Mouse (Mus musculus): ENCODE results near the gene Fat3. TPM values are rescaled to one million over a fixed set of nuclear protein-coding genes. Genes with fewer than 3 reads are reported as not detected.

The Fat3 gene
- total RNA-seq, 2 experiments from 2014 or later: 56.2 to 74.4 TPM

DNA sequence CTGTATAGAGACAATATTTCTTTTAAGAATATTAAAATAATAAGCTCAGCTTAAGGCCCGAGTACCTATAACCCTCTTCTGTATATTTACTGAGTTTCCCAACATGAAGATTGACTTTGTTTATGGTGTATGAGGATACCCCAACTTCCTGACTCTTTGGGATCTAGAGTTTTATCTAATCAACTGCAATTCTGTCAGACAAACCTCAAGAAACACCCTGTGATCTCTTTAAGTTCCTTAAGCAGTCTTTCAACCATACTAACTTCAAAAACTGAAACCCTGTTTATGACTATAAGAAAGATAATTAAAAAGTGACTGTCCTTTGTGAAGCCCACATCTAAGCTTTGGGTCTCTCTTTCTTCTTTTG is 546.8 kb downstream of the Fat3 start:
- DNase-seq (ENCODE audit: low spot score in 2 of 2): no peak

DNA sequence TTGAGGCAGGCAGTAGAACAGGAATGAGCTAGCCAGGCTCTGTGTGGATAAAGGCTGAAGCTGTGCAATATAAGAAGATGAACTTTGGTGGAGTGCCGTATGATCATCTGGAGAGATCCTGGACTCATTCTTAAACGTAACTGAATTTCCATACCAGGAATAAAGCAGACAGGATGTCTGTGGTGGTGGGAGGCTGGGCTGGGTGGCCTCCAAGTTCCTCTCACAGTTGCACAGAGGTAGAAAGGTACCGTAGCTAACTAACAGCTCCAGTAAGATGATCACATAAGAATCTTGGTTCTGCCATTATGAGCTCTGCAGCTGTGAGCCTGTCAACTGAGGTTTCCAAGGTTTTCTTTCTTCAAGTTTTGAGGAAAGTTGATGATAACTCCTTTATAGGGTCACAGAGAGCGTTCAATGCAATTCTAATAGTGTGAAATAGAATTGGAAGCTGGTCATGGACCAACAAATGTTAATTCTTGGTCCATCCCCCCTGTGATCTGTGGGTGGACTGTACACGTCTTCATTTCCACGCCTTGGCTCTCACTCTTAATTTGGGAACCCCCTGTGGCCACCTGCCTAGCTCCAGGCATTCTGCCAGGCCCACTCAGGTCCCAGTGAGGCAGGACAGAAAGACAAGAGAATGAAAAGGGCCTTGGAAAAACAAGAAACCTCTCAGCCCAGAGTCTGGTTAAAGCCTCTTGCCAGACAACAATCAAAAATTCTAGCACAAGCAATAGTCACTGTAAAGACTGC is 547.3 kb downstream of the Fat3 start:
- no peak for DNase-seq (ENCODE audit: low spot score in 2 of 2)

- no peak for DNase-seq (ENCODE audit: low spot score in 2 of 2)
These were observed 553.0 kb downstream of the Fat3 start for GRCm38 (mm10) chr9:15948086-15948485.

DNA sequence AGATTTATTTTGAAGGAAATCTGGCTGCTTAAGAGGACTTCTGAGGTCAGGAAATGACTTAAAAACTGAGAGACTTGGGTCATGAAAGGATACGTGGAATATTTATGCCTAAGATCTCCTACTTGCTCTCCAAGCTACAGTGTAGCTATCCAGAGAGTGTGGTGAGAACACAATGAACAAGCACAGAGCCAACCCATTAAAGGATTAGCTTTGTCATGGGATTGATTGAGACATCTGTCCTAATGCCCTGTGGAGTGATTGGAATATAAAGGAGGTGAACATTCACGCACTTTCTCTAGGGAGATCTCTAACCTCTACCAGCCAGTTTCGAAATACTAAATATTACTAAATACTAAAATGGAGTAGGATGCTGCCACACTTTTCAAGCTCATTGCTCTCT is 556.9 kb downstream of the Fat3 start:
- DNase-seq (ENCODE audit: low spot score in 2 of 2): no peak

DNA sequence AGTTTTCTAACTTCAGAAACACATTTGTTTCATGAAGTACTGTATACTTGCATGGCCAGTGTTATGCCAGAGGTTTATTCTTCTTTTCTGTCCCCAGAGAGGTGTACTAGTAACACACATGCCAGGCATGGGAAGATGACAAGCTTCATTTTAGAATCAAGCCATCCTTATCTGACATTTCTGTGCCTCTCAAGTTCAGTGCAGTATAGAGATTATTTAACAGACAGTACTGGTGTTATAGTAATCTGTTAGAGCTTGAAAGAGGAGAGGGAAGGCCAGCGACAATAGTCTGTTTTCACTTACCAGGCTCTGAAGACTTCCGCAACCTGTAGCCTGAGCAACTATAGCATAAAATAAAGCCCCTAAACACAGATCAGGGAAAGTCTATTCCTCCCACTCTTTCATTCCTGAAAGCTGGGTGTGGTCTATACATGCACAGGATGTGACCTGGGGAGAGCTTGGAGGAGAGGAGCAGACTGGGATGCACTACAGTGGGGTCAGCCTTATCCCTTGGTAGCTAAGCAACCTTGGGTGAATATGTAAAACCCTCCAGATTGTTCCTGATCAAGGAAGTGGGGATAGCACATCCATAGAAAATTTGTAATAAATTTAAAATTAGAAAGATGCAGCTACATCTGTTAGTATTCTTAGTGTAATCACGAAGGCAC is 557.5 kb downstream of the Fat3 start:
- no peak for DNase-seq (ENCODE audit: low spot score in 2 of 2)

- no peak for DNase-seq (ENCODE audit: low spot score in 2 of 2)
These were observed 559.3 kb downstream of the Fat3 start for GRCm38 (mm10) chr9:15941818-15942217.

DNA sequence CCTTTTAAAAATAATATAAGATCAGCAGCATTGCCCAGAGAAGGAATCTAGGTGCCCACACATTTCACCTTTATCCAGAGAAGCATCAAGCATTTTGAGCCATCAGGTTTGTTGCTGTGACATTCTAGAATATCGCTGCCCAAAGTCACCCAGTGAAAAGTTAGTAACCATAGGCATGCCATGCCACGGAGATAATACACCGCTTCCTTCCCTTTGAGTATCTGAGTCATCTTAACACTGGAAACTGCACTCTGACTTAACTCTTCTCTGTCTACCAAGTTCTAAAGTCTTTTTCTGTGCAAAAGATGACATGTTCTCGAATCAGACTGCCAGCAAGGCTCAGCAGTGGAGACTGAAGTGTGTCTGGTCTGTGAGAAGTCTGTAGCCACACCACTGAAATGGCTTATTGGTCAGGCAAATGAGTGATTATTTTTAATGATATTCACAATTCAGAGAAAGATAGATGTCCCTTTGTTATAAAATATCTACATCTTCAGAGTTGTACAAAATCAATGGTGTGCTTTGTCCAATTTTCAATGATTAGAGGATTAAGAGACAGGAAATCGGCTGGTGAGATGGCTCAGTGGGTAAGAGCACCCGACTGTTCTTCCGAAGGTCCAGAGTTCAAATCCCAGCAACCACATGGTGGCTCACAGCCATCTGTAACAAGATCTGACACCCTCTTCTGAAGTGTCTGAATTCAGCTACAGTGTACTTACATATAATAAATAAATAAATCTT is 560.0 kb downstream of the Fat3 start:
- DNase-seq (ENCODE audit: low spot score in 2 of 2): no peak

- peak in 1 of 2 experiments; percentile 25 for DNase-seq (ENCODE audit: low spot score in 2 of 2)
These were observed 561.5 kb downstream of the Fat3 start for GRCm38 (mm10) chr9:15939594-15939993.

- DNase-seq (ENCODE audit: low spot score in 2 of 2): no peak
These were observed 563.1 kb downstream of the Fat3 start for GRCm38 (mm10) chr9:15937837-15938514.

GRCm38 (mm10) chr9:15930928-15931443 is 570.1 kb downstream of the Fat3 start:
- DNase-seq (ENCODE audit: low spot score in 2 of 2): no peak

DNA sequence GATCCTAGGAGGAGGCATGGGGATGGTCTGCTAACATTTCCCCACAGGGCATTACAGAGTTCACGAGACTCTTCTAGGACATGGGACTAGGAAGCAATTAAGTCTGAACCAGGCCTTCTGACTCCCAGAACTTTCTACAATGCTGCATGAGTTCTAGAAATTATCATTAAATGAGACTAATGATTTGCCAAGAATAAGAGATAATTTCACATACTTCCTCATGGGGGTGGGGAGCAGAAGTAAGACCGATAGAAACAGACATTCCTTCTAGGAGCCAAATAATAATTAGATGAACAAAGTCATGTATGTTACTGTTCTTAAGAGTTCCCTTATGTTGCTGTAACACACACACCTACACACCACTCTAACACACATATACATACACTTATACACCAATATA is 572.8 kb downstream of the Fat3 start:
- DNase-seq (ENCODE audit: low spot score in 2 of 2): no peak

- no peak for DNase-seq (ENCODE audit: low spot score in 2 of 2)
These were observed 573.6 kb downstream of the Fat3 start for GRCm38 (mm10) chr9:15927378-15928083.

DNA sequence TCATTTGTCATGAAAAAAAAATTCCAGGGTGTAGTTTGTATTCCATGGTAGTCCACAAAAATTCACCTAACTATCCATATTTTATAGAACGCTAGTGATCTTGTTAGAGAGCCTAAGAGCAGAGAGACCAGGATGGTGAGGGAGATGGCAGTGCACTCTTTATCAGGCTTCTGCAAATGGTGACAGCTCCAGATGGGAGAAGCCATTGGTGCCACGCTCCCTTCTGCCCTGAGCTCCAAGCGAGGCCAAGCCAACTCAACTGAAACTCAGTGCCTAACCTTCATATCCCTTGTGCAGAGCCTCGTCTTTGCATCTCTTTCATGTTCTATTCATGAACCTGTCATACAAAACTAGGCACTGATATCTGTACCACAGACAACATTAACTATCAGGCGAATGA is 575.8 kb downstream of the Fat3 start:
- DNase-seq (ENCODE audit: low spot score in 2 of 2): no peak

DNA sequence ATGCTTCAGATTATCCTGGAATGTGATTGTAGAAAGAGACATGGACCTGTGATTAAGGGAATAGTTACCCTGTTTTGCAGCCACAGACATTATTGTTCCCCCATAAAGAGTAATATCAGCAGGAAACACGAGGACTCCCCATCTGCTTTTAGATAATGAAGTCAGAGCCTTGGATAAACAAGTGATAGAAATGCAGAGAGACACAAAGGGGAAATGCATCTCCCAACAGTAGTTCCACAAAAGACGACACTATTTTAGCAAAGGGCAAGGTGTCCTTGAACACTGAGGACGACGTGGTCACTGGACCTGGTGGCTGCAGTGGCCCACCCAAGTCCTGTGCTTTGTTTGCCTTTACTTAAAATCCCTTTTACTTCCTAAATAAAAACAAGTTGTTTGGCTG is 580.8 kb downstream of the Fat3 start:
- DNase-seq (ENCODE audit: low spot score in 2 of 2): no peak

GRCm38 (mm10) chr9:15919373-15920005 is 581.6 kb downstream of the Fat3 start:
- DNase-seq (ENCODE audit: low spot score in 2 of 2): no peak

DNA sequence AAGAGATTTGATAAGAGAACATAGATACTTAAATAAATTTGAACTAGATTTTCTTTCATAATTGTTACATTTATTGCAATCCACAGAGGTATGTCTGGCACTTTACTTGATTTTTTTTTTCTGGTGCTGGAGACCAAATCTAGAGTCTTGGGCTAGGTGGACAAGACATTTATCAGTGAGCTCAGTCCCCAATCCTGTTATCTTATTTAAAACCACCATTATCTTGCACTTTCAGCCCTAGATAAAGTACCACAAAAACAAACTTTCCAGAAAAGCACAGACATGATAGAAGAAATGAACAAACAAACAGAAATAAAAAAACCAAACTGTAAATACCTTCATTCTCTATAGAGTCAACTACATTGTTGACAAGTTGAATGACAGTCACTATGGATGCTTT is 584.5 kb downstream of the Fat3 start:
- DNase-seq (ENCODE audit: low spot score in 2 of 2): no peak

DNA sequence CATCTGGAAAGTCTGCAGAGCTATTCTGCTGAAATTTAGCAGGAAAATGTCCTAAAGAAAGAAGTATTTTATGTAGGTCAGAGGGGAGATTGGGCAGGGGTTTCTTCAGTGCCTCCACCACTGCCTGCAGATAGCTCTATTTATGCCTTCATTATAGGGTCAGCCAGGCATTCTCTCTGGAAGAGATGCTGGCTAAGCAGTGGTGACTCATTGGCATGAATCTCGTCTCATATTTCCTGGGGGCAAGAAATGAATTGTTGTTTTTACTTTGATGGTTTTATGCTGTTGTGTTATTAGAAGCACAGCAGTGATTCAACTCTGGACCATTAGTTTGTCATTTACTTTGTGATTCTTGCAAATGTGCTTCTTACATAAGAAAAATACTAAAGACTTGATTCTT is 588.4 kb downstream of the Fat3 start:
- DNase-seq (ENCODE audit: low spot score in 2 of 2): no peak

GRCm38 (mm10) chr9:15909397-15910113 is 591.5 kb downstream of the Fat3 start:
- no peak for DNase-seq (ENCODE audit: low spot score in 2 of 2)

DNA sequence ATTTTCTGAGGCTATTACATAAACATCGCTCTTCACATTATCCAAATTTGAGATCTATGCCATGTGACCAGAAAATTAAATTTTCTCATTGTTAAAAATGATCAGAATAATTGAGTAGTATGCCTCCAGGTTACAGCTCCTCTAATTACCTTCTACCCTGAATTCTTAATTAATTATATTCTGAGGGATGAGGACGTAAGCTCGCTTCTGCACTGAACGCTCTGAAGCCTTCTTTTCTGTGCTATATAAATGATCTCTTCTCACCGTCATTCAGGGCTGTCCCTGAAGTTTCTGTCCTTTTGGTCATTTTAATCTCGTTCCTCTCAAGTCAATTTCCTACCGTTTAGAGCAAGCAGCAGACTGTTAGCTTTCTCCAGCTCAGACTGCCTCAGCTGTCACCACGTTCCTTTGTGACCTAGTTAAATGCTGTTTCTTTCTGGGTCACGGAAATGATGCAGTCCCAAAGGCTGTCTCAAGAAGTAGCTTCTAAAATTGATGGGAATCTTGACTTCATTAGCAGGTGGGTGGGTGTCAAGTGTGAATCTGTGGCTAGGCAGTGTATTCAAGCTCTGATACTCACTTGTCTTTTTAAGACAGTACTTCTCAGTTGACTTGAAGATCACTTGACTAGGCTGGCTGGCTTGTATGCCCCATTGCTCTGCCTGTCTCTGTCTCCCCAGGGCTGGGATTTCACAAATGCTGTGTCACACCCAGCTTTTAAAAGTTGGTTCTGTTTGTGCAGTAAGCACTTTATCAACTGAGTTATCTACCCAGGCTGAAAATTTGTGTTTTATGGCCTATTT is 596.9 kb downstream of the Fat3 start:
- peak in 1 of 2 experiments; percentile 4 for DNase-seq (ENCODE audit: low spot score in 2 of 2)

Data from left cerebral cortex, adult 18-20 months (tissue).